Comparison of ENCODE assay signal across 12 mouse cellular contexts in genomic region chr1:30060806-30061205, GRCm38 (mm10).
DNase-seq lines count a peak whose midpoint lies in the region; ATAC-seq lines count a peak whose summit lies in the region.
"Had no signal": no experiment of that assay in that cellular context is flagged by ENCODE, and none has a peak within 500 bp of the region (broad histone marks: within the 10 kb centered on the region; RNA-seq: fewer than 3 reads in every experiment).

No protein-coding gene starts in this region.

- WGBS in neural tube, embryonic 14.5 days, result 10% methylated on average over 1 of the region's 1 CpGs
- WGBS in hindbrain, embryonic 16.5 days, result 6% methylated on average over 1 of the region's 1 CpGs

- H3K4me1 ChIP-seq in neural tube, embryonic 14.5 days (ENCODE audit: control insufficient read depth, insufficient read depth, low read length), result no peaks in the 10 kb centered on the region
- H3K4me1 ChIP-seq in hindbrain, embryonic 16.5 days (ENCODE audit: control insufficient read depth, insufficient read depth, low read depth, low read length), result no peaks in the 10 kb centered on the region
- H3K4me1 ChIP-seq: liver, embryonic 12.5 days had no signal

- intact Hi-C loops in left cerebral cortex, postnatal 25 days (cut with DNase I), result no loop called here

- H3K9ac ChIP-seq in neural tube, embryonic 14.5 days (replicated peaks; ENCODE audit: low read depth, low read length), result no peak overlapping the region
- H3K9ac ChIP-seq in hindbrain, embryonic 16.5 days (ENCODE audit: low read depth, low read length), result no peak overlapping the region
- H3K9ac ChIP-seq: liver, embryonic 12.5 days had no signal

- H3K4me2 ChIP-seq in neural tube, embryonic 14.5 days (ENCODE audit: low read depth, low read length), result no peak overlapping the region
- H3K4me2 ChIP-seq in hindbrain, embryonic 16.5 days (ENCODE audit: low read length), result no peak overlapping the region
- H3K4me2 ChIP-seq: liver, embryonic 12.5 days had no signal

- H3K9me3 ChIP-seq in neural tube, embryonic 14.5 days (ENCODE audit: control insufficient read depth, low read length), result no peaks in the 10 kb centered on the region
- H3K9me3 ChIP-seq in hindbrain, embryonic 16.5 days (ENCODE audit: control insufficient read depth, low read length), result no peaks in the 10 kb centered on the region
- H3K9me3 ChIP-seq: liver, embryonic 12.5 days had no signal

- H3K4me3 ChIP-seq in neural tube, embryonic 14.5 days (ENCODE audit: low read depth, low read length), result no peak overlapping the region
- no peak overlapping the region for H3K4me3 ChIP-seq in hindbrain, embryonic 16.5 days (ENCODE audit: low read length)
- H3K4me3 ChIP-seq: liver, embryonic 12.5 days had no signal

- peak; percentile 79; the same call in 1 of the 2 replicates for ATAC-seq in neural tube, embryonic 14.5 days (ENCODE audit: low read depth)
- peak; percentile 61; the same call in 1 of the 2 replicates for ATAC-seq in hindbrain, embryonic 16.5 days
- ATAC-seq: liver, embryonic 12.5 days had no signal

- DNase-seq in embryo, embryonic 10.5 days (ENCODE audit: low spot score), result peak; percentile 2
- DNase-seq in embryo, embryonic 9.5 days (ENCODE audit: extremely low spot score), result no peak
- DNase-seq in neural tube, embryonic 10.5 days (ENCODE audit: extremely low spot score, low spot score), result no peak
- no peak for DNase-seq in spleen, postnatal 14 days (ENCODE audit: low spot score in 2 of 2)
- no peak for DNase-seq in adrenal gland, postnatal 14 days
- no peak for DNase-seq in left cerebral cortex, postnatal 25 days (ENCODE audit: low spot score in 2 of 2)
- DNase-seq: adrenal gland, adult 2 months; cerebellum, adult 9-10 months; thymus, postnatal 14 days had no signal

- no peak overlapping the region for H3K27ac ChIP-seq in neural tube, embryonic 14.5 days (ENCODE audit: low read depth, low read length)
- no peak overlapping the region for H3K27ac ChIP-seq in hindbrain, embryonic 16.5 days (ENCODE audit: low read depth, low read length)
- H3K27ac ChIP-seq: liver, embryonic 12.5 days had no signal

- H3K27me3 ChIP-seq in neural tube, embryonic 14.5 days (ENCODE audit: control insufficient read depth, insufficient read depth, low read length), result no peaks in the 10 kb centered on the region
- H3K27me3 ChIP-seq in hindbrain, embryonic 16.5 days (replicated peaks; ENCODE audit: control insufficient read depth, insufficient read depth, low read length), result no peaks in the 10 kb centered on the region
- H3K27me3 ChIP-seq: liver, embryonic 12.5 days had no signal

- H3K36me3 ChIP-seq in neural tube, embryonic 14.5 days (ENCODE audit: control insufficient read depth, insufficient read depth, low read length), result no peaks in the 10 kb centered on the region
- no peaks in the 10 kb centered on the region for H3K36me3 ChIP-seq in hindbrain, embryonic 16.5 days (ENCODE audit: control insufficient read depth, insufficient read depth, low read length)
- H3K36me3 ChIP-seq: liver, embryonic 12.5 days had no signal
